Mouse (Mus musculus) hindbrain, embryonic 12.5 days (tissue): ENCODE data around the gene Mob3c. TPM values are rescaled to one million over a fixed set of nuclear protein-coding genes. Genes with fewer than 3 reads are reported as not detected.

Experiments used
- ATAC-seq: fragments of 200-750 bp; cut with Nextera tagmentation; 2 replicates; pipeline ENCODE4 v1.8.0; 2017; ENCODE audit warnings: moderate TSS enrichment; ENCODE audit not compliant: low FRiP score
- H3K27ac ChIP-seq: fragments of 300-500 bp; sonication (generic); 2 replicates; pipeline ENCODE4 v1.5.1; 2016; ENCODE audit warnings: mild to moderate bottlenecking
- H3K27me3 ChIP-seq: fragments of 300-500 bp; sonication (generic); 2 replicates; pipeline ENCODE4 v1.6.1; 2016; ENCODE audit warnings: mild to moderate bottlenecking
- H3K36me3 ChIP-seq: fragments of 300-500 bp; sonication (generic); 2 replicates; pipeline ENCODE4 v1.6.1; 2016; ENCODE audit warnings: mild to moderate bottlenecking
- H3K4me1 ChIP-seq: fragments of 300-500 bp; sonication (generic); 2 replicates; pipeline ENCODE4 v1.6.1; 2016
- H3K4me2 ChIP-seq: fragments of 300-500 bp; sonication (generic); replicated peaks from 2 replicates; pipeline ENCODE4 v1.6.1; 2016; ENCODE audit warnings: mild to moderate bottlenecking
- H3K4me3 ChIP-seq: fragments of 300-500 bp; sonication (generic); 2 replicates; pipeline ENCODE4 v1.5.1; 2016; ENCODE audit warnings: mild to moderate bottlenecking
- H3K9ac ChIP-seq: fragments of 300-500 bp; sonication (generic); 2 replicates; pipeline ENCODE4 v1.6.1; 2016; ENCODE audit warnings: mild to moderate bottlenecking, moderate library complexity
- H3K9me3 ChIP-seq: fragments of 300-500 bp; sonication (generic); replicated peaks from 2 replicates; pipeline ENCODE4 v1.6.1; 2016; ENCODE audit warnings: mild to moderate bottlenecking
- WGBS: fragments of 180-500 bp; shearing (Covaris S2); methylation state at CpG from one replicate; pipeline ENCODE4 v1.1.7; 2016; 5-methylcytosine and 5-hydroxymethylcytosine counted together
- polyA plus RNA-seq: library from polyadenylated mRNA; unstranded; fragments of >200 nt; fragmentation: Nextera tagmentation; extraction: Ambion mirVana; gene quantifications from 2 replicates; pipeline ENCODE4 v1.2.1, GENCODE M21; 2016

Gene Mob3c
- polyA plus RNA-seq, 1 experiment from 2014 or later: 6.7 TPM

DNA sequence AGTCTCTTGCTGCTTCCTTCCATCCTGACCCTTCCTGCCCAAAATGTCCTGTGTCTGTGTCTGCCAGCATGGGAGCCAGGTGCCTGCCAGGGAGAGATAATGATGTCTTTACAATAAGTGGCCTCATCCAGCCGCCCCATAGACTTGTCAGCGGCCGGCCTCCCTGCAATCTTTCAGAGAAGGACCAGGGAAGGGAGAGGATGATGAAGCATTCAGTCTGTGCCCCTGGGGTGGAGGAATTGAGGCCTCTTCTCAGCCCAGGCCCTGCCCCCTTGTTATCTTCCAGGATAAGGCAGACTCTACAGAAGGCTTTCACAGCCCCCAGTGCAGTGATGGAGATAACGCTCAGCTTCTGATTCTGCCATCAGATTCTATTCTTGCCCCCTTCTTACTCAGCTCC lies 28.4 kb downstream of the Mob3c start:
- Histone ChIP-seq H3K36me3 (peaks cover 37% of the 10 kb centered on the region), H3K9me3 (no peaks in the 10 kb centered on the region), H3K4me1 (peaks cover 26% of the 10 kb centered on the region), H3K4me2 (no peak overlapping the region), H3K27ac (peak overlapping the region; percentile 52; the same call in 1 of the 2 replicates), H3K9ac (no peak overlapping the region), H3K27me3 (no peaks in the 10 kb centered on the region), H3K4me3 (no peak overlapping the region)
- ATAC-seq: no peak
- 63% methylated on average over 4 of the region's 4 CpGs for WGBS

DNA sequence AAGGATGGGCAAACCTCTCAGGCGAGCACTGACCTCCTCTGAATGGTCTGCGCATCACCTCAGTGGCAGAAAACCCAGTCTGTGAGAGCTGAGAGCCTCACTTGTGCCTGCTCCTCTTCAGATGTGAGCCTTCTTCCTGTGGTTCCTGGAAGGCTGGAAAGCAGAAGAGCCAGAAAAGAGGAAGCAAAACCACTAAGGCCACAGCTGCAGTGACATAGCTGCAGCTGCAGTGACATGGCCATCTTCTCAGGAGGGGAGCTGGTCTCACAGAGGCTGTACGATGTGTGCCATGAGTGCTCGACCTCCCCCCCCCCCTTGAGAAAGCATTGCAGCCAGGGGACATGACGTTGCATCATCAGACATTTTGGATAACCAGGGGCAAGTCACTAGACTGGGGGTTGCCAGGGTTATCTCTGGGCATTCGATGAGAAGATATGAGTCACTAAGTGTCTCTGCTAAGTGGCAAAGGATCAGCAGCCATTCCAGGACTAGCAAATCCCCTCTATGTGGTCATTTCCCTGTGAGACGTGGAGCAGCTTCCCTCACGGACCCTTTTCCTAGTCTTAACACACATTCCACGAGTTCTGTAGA lies 29.5 kb downstream of the Mob3c start:
- Histone ChIP-seq H3K9me3 (no peaks in the 10 kb centered on the region), H3K4me1 (peaks cover 26% of the 10 kb centered on the region), H3K36me3 (peaks cover 39% of the 10 kb centered on the region), H3K9ac (no peak overlapping the region), H3K4me2 (no peak overlapping the region), H3K4me3 (no peak overlapping the region), H3K27me3 (no peaks in the 10 kb centered on the region), H3K27ac (no peak overlapping the region)
- ATAC-seq: no peak
- 84% methylated on average over 9 of the region's 9 CpGs for WGBS

DNA sequence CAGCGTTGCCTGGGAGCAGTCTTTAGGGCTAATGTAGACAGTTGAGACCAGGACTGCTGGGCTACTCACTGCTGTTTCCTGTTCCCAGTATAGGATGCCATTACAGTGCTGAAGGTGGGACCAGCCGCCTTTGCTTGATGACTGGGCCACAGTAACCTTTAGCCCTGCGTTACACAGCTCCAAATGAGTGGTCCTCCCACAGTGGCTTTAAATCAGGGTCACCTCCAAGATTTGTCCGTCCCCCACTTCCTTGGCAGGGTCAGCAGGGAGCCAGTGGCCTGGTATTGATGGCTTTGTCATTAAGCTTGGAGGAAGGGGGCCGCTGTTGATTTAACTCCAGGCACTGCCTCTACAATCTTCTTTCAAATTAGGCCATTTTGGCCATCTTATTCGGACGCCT lies 35.5 kb downstream of the Mob3c start:
- H3K27ac ChIP-seq: no peak overlapping the region
- peak overlapping the region; percentile 13; the same call in 1 of the 2 replicates for H3K9ac ChIP-seq
- H3K36me3 ChIP-seq: peaks cover 31% of the 10 kb centered on the region
- peaks cover 6% of the 10 kb centered on the region; the same call in 1 of the 2 replicates for H3K4me1 ChIP-seq
- 72% methylated on average over 7 of the region's 7 CpGs for WGBS
- no peak overlapping the region for H3K4me2 ChIP-seq
- no peak overlapping the region for H3K4me3 ChIP-seq
- no peaks in the 10 kb centered on the region for H3K9me3 ChIP-seq
- H3K27me3 ChIP-seq: no peaks in the 10 kb centered on the region
- no peak for ATAC-seq

DNA sequence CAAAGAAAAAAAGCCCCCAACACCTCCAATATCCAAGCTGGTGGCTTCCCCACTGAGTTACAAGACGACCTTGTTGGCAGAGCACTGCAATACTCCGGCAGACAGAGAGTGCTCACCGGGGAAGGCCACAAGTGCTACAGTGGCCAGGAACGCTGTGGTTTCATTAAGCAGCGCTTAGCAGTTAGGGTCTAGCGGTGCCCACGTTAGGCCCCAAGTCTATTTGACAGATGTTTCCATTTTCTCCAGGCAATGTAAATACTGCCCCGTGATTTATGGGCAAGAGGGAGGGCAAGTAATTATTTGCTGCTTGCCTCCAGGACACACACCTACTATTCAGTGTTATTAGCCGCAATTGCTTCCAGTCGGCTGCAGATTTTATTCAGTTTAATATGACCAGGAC lies 36.0 kb downstream of the Mob3c start:
- Histone ChIP-seq H3K9me3 (no peaks in the 10 kb centered on the region), H3K4me2 (no peak overlapping the region), H3K9ac (no peak overlapping the region), H3K4me3 (no peak overlapping the region), H3K4me1 (peaks cover 6% of the 10 kb centered on the region; the same call in 1 of the 2 replicates), H3K27ac (no peak overlapping the region), H3K27me3 (no peaks in the 10 kb centered on the region), H3K36me3 (peaks cover 29% of the 10 kb centered on the region)
- WGBS: 50% methylated on average over 10 of the region's 10 CpGs
- ATAC-seq: peak; percentile 30; the same call in 1 of the 2 replicates

DNA sequence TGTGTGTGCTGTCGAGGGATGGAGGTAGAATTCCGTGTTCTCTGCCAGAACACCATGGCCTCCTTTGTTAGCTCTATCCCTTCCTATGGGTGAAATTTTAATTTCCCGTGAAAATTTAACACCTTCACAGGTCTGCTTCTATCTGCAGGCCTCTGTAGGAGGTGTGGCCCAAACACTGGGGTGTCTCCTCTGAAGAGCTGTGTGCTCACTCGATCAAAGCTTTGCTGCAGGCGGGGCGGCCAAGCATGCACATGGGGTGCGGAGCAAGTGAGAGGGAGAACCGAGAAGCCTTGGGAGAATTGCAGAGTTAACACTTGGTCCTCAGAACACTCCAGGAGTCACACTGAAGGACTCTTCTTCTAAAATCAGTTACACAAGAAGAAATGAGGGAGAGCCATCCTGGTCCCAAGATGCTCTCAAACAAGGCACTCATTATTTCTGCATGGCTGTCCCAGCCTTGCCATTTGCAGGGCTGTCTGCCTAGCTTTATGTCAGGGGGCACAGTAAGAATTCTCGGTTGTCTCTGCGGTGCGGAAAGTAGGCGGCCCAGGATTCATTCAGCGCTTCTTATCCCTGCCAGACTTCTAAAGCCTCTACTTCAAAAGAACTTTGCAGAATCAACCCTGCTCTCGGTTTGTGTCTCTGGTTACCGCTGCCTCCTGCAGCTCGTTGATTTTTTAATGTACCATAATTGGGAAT lies 41.8 kb downstream of the Mob3c start:
- no peak overlapping the region for H3K27ac ChIP-seq
- 0 out of 2 replicates have a peak overlapping the region, but pooled peaks have one; percentile 14 for H3K9ac ChIP-seq
- peak; percentile 51; the same call in 1 of the 2 replicates for ATAC-seq
- H3K27me3 ChIP-seq: no peaks in the 10 kb centered on the region
- no peak overlapping the region for H3K4me2 ChIP-seq
- 19% methylated on average over 16 of the region's 16 CpGs for WGBS
- no peaks in the 10 kb centered on the region for H3K9me3 ChIP-seq
- H3K36me3 ChIP-seq: peaks cover 22% of the 10 kb centered on the region
- no peak overlapping the region for H3K4me3 ChIP-seq
- H3K4me1 ChIP-seq: peaks cover 15% of the 10 kb centered on the region

DNA sequence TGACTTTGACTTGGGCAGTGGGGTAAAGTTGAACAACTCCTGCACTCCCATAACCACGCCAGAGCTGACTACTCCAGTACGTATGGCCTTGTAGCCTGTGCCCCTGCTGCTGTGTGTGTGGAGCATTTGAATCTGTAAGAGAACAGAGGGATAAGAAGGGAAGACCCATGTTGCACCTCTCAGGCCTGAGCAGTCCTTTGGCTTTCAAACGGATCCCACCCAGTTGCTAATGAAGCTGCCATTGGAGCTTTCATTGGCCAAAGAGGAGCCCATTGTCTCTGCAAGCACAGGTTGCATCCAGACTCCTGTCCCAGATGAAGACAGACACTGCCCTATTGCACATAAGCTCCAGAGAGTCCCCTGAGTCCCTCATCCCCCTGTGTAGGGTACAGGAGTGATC lies 45.3 kb downstream of the Mob3c start:
- WGBS: 78% methylated on average over 3 of the region's 3 CpGs
- H3K4me2 ChIP-seq: no peak overlapping the region
- H3K27me3 ChIP-seq: no peaks in the 10 kb centered on the region
- peaks cover 20% of the 10 kb centered on the region for H3K36me3 ChIP-seq
- H3K9me3 ChIP-seq: no peaks in the 10 kb centered on the region
- no peak for ATAC-seq
- H3K4me1 ChIP-seq: peaks cover 25% of the 10 kb centered on the region
- no peak overlapping the region for H3K9ac ChIP-seq
- no peak overlapping the region for H3K4me3 ChIP-seq
- no peak overlapping the region for H3K27ac ChIP-seq

DNA sequence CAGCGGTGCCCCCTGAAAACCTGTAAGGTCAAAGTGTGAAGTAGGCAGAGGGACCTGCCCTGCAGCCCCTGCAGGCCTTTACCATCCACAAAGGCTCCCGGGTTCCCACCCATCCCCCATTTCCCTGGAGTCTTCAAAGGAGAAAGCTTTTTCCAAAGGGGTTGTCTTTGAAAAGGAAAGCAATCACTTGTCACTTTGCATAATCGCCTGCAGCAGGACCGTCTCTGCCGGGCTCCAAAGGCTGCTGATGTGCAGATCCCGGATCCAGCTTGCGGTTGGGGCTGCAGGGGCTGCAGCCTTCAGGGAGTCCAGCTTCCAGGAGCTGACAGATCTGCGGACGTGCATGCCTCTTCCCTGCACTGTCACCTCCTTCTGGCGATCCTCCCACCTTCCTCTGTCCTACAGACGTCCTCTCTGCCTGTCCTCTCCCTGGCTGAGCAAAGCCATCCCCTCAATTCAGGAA lies 50.4 kb downstream of the Mob3c start:
- peaks cover 45% of the 10 kb centered on the region for H3K4me1 ChIP-seq
- ATAC-seq: peak; percentile 68
- H3K4me3 ChIP-seq: no peak overlapping the region

DNA sequence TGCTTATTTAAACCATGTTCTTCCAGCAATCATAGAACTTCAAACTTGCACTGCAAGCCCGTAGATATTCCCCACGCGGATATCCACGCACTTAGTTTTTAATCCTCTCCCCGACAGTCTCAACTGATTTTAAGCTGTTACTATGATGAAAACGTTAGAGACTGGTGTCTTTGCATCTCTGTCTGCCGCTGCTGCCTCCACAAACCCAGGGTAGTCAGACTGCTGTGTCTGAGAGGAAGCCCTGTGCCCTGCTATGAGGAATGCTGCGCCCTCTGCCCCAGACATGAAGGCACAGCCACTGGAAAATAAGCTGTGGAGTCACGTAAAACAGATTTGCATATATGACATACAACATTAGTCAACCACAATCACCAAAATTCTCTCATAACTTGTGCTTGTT lies 50.9 kb downstream of the Mob3c start:
- Histone ChIP-seq H3K27me3 (no peaks in the 10 kb centered on the region), H3K9ac (no peak overlapping the region), H3K4me1 (peaks cover 47% of the 10 kb centered on the region), H3K9me3 (no peaks in the 10 kb centered on the region), H3K36me3 (peaks cover 6% of the 10 kb centered on the region; the same call in 1 of the 2 replicates), H3K4me3 (no peak overlapping the region), H3K27ac (peak overlapping the region; percentile 80), H3K4me2 (0 out of 2 replicates have a peak overlapping the region, but pooled peaks have one; percentile 32)
- no peak for ATAC-seq
- WGBS: 42% methylated on average over 9 of the region's 9 CpGs

More for the DNA sequence above, 50.4 kb downstream of the Mob3c start:
- Histone ChIP-seq H3K9me3 (no peaks in the 10 kb centered on the region), H3K27me3 (no peaks in the 10 kb centered on the region), H3K9ac (peak overlapping the region; percentile 44; the same call in 1 of the 2 replicates), H3K36me3 (peaks cover 12% of the 10 kb centered on the region), H3K4me2 (peak overlapping the region; percentile 32), H3K27ac (peak overlapping the region; percentile 80)
- under 1% methylated on average over 11 of the region's 11 CpGs for WGBS

DNA sequence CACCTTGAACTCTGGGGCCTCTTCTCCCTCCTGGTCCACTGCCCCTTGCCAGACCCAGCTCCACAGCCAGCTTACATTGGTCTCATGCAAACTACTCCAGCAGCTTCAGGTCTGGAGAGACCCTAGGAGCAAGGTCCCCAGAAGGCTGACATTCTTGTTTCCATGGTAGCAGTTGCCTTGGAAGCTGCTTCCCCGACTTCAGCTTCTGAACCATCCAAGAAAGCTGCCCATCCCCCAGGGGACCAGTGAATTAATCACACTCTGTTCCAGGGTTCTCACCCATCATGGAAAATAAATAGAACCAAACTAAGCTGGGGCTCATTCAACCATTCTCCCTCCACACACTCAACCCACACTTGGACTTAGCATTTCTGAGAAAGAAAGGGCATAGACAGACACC lies 53.3 kb downstream of the Mob3c start:
- Histone ChIP-seq H3K4me2 (no peak overlapping the region), H3K9me3 (no peaks in the 10 kb centered on the region), H3K36me3 (no peaks in the 10 kb centered on the region), H3K27ac (peak overlapping the region; percentile 64), H3K27me3 (no peaks in the 10 kb centered on the region), H3K4me3 (no peak overlapping the region), H3K4me1 (peaks cover 49% of the 10 kb centered on the region), H3K9ac (no peak overlapping the region)
- ATAC-seq: peak; percentile 62
- WGBS: 12% methylated on average over 1 of the region's 1 CpGs

DNA sequence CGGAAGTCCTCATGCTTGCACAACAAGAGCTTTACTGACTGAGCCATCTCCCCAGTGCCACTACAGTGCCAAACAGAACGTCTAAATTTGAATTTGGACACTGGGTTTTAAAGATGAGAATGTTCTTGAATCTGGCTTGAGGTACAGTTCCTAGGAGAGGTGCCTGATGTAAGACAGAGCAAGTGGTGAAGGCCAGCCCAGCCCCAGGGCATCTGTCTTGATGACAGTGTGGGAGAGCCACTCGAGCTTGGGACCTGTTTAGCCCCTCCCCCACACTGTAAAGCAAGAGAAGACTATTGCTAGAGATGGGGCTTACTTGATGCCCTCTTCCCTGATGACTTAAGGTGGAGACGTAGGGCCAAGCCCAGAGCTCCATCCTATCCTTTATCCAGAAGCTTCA lies 54.3 kb downstream of the Mob3c start:
- no peaks in the 10 kb centered on the region for H3K9me3 ChIP-seq
- H3K4me3 ChIP-seq: no peak overlapping the region
- H3K4me2 ChIP-seq: no peak overlapping the region
- 60% methylated on average over 4 of the region's 4 CpGs for WGBS
- ATAC-seq: no peak
- no peaks in the 10 kb centered on the region for H3K27me3 ChIP-seq
- no peak overlapping the region for H3K27ac ChIP-seq
- no peaks in the 10 kb centered on the region for H3K36me3 ChIP-seq
- no peak overlapping the region for H3K9ac ChIP-seq
- peaks cover 49% of the 10 kb centered on the region for H3K4me1 ChIP-seq

DNA sequence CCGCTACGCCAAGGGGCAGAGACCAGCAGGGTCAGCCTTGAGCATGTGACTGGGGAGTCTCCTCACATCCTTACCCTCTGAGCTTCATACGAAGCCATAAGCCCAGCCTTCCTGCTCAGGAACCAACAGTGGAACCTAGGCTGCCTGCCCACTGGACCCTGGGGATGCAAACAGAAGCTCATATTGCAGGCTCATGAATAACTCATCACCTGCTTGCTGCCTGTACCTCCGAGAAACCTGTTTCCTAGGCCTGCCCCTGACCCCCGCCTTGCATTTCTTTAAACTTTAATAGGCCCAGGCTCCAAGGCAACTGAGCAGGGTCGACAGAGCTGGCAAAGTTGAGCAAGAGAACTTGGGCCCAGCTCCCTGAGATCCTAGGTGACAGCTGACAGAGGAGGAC lies 56.1 kb downstream of the Mob3c start, which contains the start of gene Kncn:
Gene Kncn (plus strand): TSS at position 379 of the 400 bp plus-strand sequence.
- H3K9me3 ChIP-seq: no peaks in the 10 kb centered on the region
- H3K36me3 ChIP-seq: no peaks in the 10 kb centered on the region
- WGBS: 63% methylated on average over 6 of the region's 6 CpGs
- no peak within 1 kb of the TSS for H3K9ac ChIP-seq
- H3K4me2 ChIP-seq: no peak within 1 kb of the TSS
- H3K27ac ChIP-seq: no peak within 1 kb of the TSS
- peaks cover 4% of the 10 kb centered on the region; the same call in 1 of the 2 replicates for H3K27me3 ChIP-seq
- H3K4me3 ChIP-seq: no peak within 1 kb of the TSS
- ATAC-seq: no peak
- H3K4me1 ChIP-seq: peaks cover 31% of the 10 kb centered on the region
